Mouse (Mus musculus) midbrain, embryonic 15.5 days (tissue): Measurements from ENCODE around the gene Rnf41. TPM values are rescaled to one million over a fixed set of nuclear protein-coding genes. Genes with fewer than 3 reads are reported as not detected.
A peak's percentile ranks its signal among the peaks of the same experiment; 100 is the strongest.

Source experiments
- ATAC-seq: fragments of 200-750 bp; cut with Nextera tagmentation; replicated peaks from 2 replicates; pipeline ENCODE4 v1.8.0; 2017; ENCODE audit warnings: moderate TSS enrichment
- H3K27ac ChIP-seq: fragments of 300-500 bp; sonication (generic); 2 replicates; pipeline ENCODE4 v1.5.1; 2015; ENCODE audit warnings: mild to moderate bottlenecking, inconsistent platforms
- H3K27me3 ChIP-seq: fragments of 300-500 bp; sonication (generic); replicated peaks from 2 replicates; pipeline ENCODE4 v1.6.1; 2015; ENCODE audit warnings: inconsistent platforms
- H3K36me3 ChIP-seq: fragments of 300-500 bp; sonication (generic); replicated peaks from 2 replicates; pipeline ENCODE4 v1.6.1; 2015; ENCODE audit warnings: inconsistent platforms
- H3K4me1 ChIP-seq: fragments of 300-500 bp; sonication (generic); 2 replicates; pipeline ENCODE4 v1.6.1; 2015; ENCODE audit warnings: inconsistent platforms
- H3K4me2 ChIP-seq: fragments of 300-500 bp; sonication (generic); 2 replicates; pipeline ENCODE4 v1.6.1; 2015; ENCODE audit warnings: inconsistent platforms, mild to moderate bottlenecking, moderate library complexity
- H3K4me3 ChIP-seq: fragments of 300-500 bp; sonication (generic); 2 replicates; pipeline ENCODE4 v1.5.1; 2015; ENCODE audit warnings: mild to moderate bottlenecking, inconsistent platforms
- H3K9ac ChIP-seq: fragments of 300-500 bp; sonication (generic); 2 replicates; pipeline ENCODE4 v1.6.1; 2015; ENCODE audit warnings: mild to moderate bottlenecking, inconsistent platforms
- H3K9me3 ChIP-seq: fragments of 300-500 bp; sonication (generic); 2 replicates; pipeline ENCODE4 v1.6.1; 2016; ENCODE audit warnings: inconsistent platforms
- WGBS: fragments of 180-500 bp; shearing (Covaris S2); methylation state at CpG from one replicate; pipeline ENCODE4 v1.1.7; 2015; ENCODE audit warnings: mixed read lengths; 5-methylcytosine and 5-hydroxymethylcytosine counted together
- polyA plus RNA-seq: library from polyadenylated mRNA; unstranded; fragments of >200 nt; fragmentation: Nextera tagmentation; extraction: Ambion mirVana; gene quantifications from 2 replicates; pipeline ENCODE4 v1.2.1, GENCODE M21; 2015

The Rnf41 gene
- polyA plus RNA-seq, 1 experiment from 2014 or later = 105 TPM

DNA sequence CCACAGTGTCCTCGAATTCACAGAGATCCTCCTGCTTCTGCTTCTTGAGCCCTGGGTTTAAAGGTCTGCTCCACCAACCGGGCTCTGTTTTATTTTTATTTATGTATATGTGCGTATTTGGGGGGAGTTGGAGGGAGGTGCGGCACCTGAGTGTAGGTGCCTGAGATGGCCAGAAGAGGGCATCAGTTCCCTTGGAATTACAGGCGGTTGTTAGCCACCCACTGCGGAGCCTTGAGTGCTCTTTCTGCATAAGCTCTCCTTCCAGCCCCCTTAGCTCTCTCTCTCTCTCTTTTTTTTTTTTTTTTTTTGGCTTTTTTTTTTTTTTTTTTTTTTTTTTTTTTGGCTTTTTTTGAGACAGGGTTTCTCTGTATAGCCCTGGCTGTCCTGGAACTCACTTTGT lies 37.1 kb upstream of the Rnf41 start:
- peaks cover 3% of the 10 kb centered on the region; the same call in 1 of the 2 replicates for H3K36me3 ChIP-seq
- no peak overlapping the region for H3K9ac ChIP-seq
- no peak for ATAC-seq
- no peak overlapping the region for H3K27ac ChIP-seq
- H3K27me3 ChIP-seq = no peaks in the 10 kb centered on the region
- no peaks in the 10 kb centered on the region for H3K9me3 ChIP-seq
- WGBS = 77% methylated on average over 6 of the region's 6 CpGs
- H3K4me2 ChIP-seq = no peak overlapping the region
- peaks cover 30% of the 10 kb centered on the region for H3K4me1 ChIP-seq
- no peak overlapping the region for H3K4me3 ChIP-seq

DNA sequence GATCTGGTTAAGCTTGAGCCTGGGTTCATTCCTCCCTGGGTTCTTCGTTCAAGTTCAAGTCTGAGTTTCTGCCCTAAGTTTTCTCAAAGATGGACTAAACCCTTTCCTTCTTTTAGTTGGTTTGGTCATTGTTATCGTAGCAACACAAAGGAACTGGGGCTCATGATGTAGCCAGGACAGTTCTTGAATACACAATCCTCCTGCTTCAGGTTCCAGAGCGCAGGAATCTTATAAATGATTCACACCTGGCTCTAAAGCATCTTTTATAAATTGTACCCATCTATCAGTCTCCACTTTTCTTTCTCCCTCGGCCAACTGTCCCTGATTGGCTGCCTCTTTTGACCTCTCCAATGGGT lies 35.4 kb upstream of the Rnf41 start:
- Histone ChIP-seq H3K36me3 (peaks cover 7% of the 10 kb centered on the region), H3K4me1 (peaks cover 27% of the 10 kb centered on the region), H3K27me3 (no peaks in the 10 kb centered on the region), H3K27ac (peak overlapping the region; percentile 97), H3K4me3 (peak overlapping the region; percentile 70), H3K4me2 (peak overlapping the region; percentile 71), H3K9ac (peak overlapping the region; percentile 86), H3K9me3 (no peaks in the 10 kb centered on the region)
- ATAC-seq = no peak
- 43% methylated on average over 4 of the region's 4 CpGs for WGBS

DNA sequence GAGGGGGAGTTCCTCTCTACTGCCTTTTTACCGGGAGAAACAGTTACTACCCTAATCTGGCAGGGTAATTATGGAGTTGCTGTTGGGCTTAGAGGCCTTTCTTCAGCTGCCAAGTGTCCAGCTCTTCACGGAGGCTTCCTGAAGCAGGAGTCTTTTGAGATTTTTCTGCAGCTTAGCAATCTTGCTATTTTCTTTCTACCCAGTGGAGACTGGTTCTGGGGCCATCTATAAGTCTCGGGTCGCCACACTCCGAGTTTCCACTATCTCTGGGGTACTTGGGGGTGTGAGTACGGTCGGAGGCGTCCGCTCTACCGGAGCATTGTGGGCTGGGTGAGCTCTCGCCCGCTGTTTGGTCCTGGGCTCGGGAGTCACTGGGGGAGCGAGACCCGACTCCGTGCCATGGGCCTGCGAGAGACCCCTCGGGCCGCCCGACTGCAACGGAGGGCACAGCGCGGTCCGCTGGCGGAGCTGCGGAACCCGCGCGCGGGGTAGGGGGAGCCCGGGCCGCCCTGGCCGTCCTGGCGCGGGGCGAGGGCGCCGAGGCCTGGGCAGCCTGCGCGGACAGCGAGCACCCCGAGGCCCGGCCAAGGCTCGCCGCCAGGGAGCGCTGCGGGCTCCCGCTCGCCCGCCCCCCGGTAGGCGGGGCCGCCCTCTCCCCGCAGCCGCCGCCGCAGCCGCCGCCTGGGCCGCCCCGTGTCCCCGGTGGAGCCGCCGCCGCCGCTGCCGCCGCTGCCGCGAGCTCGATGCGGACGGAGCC lies 34.8 kb upstream of the Rnf41 start, which contains the start of gene Ankrd52:
Gene Ankrd52, plus strand, starts transcription at position 661 of the 757 bp plus-strand sequence.
- Histone ChIP-seq H3K36me3 (peaks cover 11% of the 10 kb centered on the region), H3K27ac (peak within 1 kb of the TSS; percentile 97), H3K4me3 (peak within 1 kb of the TSS; percentile 70), H3K9me3 (no peaks in the 10 kb centered on the region), H3K9ac (peak within 1 kb of the TSS; percentile 86), H3K4me1 (peaks cover 27% of the 10 kb centered on the region), H3K4me2 (peak within 1 kb of the TSS; percentile 71), H3K27me3 (no peaks in the 10 kb centered on the region)
- peak; percentile 89 for ATAC-seq
- WGBS = under 1% methylated on average over 50 of the region's 73 CpGs

DNA sequence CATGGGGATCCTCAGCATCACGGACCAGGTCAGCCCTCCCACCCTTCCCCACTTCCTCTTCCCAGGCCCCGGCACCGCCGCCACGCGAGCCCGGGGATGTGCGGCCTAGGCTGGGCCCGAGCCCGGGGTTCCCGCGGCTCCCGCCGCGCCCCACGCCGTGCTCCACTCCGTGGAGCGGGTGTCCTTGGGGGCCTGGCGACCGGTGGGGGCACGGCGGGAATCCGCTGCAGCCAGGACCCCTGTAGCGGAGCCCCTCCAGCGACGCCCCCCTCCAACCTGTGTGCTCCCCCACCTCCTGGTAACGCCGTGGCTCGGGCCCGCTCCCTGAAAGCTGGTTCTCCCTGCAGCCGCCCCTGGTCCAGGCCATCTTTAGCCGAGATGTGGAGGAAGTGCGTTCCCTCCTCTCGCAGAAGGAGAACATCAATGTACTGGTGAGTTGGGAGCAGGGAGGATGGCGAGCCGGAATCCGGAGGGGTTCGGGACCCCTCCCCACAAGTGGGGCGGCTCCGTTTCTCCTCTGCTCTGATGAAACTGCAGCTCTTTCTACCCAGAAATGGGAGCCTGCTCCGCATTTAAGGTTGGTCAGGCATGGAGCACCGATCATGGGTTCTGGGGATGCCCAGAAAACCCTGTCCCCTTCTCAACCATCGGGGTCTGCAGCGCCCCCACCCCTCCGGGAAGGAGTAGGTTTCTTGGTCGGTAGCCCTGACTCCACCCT lies 34.1 kb upstream of the Rnf41 start:
- WGBS = under 1% methylated on average over 44 of the region's 47 CpGs
- Histone ChIP-seq H3K4me1 (peaks cover 27% of the 10 kb centered on the region), H3K9ac (peak overlapping the region; percentile 86), H3K4me3 (peak overlapping the region; percentile 70), H3K4me2 (peak overlapping the region; percentile 71), H3K27ac (peak overlapping the region; percentile 97), H3K27me3 (no peaks in the 10 kb centered on the region), H3K36me3 (peaks cover 19% of the 10 kb centered on the region), H3K9me3 (no peaks in the 10 kb centered on the region)
- ATAC-seq = peak; percentile 81

DNA sequence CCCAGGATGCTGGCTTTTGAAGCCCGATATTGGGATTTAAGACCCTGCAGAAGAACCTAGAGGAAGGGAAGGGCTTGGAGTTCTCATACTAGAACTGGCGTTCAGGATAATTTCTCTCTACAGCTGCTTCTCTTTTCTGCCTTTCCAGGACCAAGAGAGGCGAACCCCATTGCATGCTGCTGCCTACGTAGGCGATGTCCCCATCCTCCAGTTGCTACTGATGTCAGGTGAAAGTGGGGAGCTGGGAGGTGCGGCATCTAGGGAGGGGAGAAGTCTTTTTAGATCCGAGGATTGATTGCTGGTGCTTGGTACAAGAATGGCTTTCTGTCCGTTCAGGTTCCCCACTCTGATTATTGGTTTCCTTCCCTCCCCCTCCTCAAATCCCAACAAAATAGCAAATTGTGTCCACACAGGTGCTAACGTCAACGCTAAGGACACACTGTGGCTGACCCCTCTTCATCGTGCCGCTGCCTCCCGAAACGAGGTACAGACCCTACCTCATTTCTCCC lies 33.5 kb upstream of the Rnf41 start:
- Histone ChIP-seq H3K4me3 (peak overlapping the region; percentile 70), H3K27me3 (no peaks in the 10 kb centered on the region), H3K9ac (peak overlapping the region; percentile 86), H3K27ac (peak overlapping the region; percentile 97), H3K36me3 (peaks cover 25% of the 10 kb centered on the region), H3K4me1 (peaks cover 27% of the 10 kb centered on the region), H3K9me3 (no peaks in the 10 kb centered on the region), H3K4me2 (peak overlapping the region; percentile 71)
- no peak; the same call in 1 of the 2 replicates for ATAC-seq
- WGBS = 52% methylated on average over 14 of the region's 14 CpGs

DNA sequence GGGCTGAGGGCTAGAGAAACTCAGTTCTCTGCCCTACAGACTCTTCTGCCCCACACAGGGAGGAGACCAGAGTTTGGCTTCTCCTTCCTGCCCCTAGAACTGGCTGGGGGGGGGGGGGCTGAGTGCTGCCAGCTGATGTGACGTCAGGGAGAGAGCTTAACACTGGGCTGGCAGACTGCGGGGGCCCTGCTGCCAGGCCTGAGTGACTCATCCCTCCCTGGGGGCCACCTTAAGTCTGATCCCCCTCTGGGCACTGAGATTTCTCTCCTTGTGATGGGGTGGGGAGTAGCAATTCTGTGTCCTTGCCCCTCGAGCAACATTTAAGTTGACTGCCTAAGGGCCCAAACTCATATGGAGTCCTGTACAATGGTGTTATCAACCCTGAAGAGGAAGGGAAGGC lies 33.0 kb upstream of the Rnf41 start:
- Histone ChIP-seq H3K9me3 (no peaks in the 10 kb centered on the region), H3K4me3 (peak overlapping the region; percentile 70), H3K9ac (peak overlapping the region; percentile 86), H3K4me1 (peaks cover 27% of the 10 kb centered on the region), H3K4me2 (peak overlapping the region; percentile 71), H3K27ac (peak overlapping the region; percentile 97; the same call in 1 of the 2 replicates), H3K36me3 (peaks cover 28% of the 10 kb centered on the region), H3K27me3 (no peaks in the 10 kb centered on the region)
- no peak for ATAC-seq
- WGBS = 44% methylated on average over 3 of the region's 3 CpGs

DNA sequence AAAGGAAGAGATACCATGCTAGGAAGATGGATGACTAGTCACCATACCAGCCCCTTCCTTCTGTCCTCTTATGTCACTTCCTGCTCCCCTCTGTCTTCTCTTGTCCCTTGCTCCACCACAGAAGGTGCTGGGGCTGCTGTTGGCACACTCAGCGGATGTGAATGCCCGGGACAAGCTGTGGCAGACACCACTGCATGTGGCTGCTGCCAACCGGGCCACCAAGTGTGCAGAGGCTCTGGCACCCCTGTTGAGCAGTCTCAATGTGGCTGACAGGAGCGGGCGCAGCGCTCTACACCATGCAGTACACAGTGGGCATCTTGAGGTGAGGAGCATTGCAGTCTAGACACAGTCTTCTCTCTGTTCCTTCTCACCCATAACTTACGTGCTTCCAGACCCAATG lies 32.2 kb upstream of the Rnf41 start:
- Histone ChIP-seq H3K4me2 (no peak overlapping the region), H3K36me3 (peaks cover 36% of the 10 kb centered on the region), H3K4me1 (peaks cover 27% of the 10 kb centered on the region), H3K4me3 (no peak overlapping the region), H3K9me3 (no peaks in the 10 kb centered on the region), H3K9ac (no peak overlapping the region), H3K27me3 (no peaks in the 10 kb centered on the region), H3K27ac (no peak overlapping the region)
- 94% methylated on average over 7 of the region's 7 CpGs for WGBS
- no peak for ATAC-seq

DNA sequence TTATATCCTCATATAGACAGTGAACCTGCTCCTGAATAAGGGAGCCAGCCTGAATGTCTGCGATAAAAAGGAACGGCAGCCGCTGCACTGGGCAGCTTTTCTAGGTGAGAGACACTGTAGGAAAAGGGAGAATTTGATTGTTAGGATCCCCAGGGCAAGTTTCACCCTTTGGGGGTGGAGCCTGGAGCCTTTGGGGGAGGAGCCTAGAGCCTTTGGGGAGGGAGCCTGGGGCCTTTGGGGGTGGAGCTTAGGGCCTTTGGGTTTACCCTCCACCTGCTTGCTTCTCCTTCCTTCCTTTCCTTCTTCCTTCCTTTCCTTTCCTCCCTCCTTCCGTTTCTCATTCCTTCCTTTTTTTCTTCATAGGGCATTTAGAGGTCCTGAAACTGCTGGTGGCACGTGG lies 30.9 kb upstream of the Rnf41 start:
- Histone ChIP-seq H3K9ac (no peak overlapping the region), H3K36me3 (peaks cover 49% of the 10 kb centered on the region), H3K27me3 (no peaks in the 10 kb centered on the region), H3K4me2 (no peak overlapping the region), H3K27ac (no peak overlapping the region), H3K4me3 (no peak overlapping the region), H3K9me3 (no peaks in the 10 kb centered on the region), H3K4me1 (peaks cover 27% of the 10 kb centered on the region)
- 84% methylated on average over 5 of the region's 5 CpGs for WGBS
- ATAC-seq = no peak

DNA sequence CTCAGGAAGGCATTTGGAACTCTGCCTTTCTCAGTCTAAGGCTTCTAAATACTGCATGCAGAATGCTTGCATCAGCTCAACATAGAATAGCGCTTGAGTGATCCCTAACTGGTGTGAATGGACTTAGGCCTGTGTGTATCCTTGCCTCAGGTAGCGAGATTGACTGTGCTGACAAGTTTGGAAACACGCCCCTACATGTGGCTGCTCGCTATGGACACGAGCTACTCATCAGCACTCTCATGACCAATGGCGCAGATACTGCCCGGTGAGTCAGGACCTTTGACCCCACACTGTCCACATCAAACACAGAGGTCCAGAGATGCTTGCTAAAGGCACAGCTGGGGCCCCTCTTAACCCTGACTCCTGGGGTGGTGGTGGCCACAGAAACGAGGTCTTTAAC lies 29.0 kb upstream of the Rnf41 start:
- H3K4me3 ChIP-seq = no peak overlapping the region
- no peaks in the 10 kb centered on the region for H3K9me3 ChIP-seq
- ATAC-seq = no peak
- no peaks in the 10 kb centered on the region for H3K27me3 ChIP-seq
- H3K4me1 ChIP-seq = peaks cover 18% of the 10 kb centered on the region
- no peak overlapping the region for H3K9ac ChIP-seq
- H3K27ac ChIP-seq = no peak overlapping the region
- WGBS = 85% methylated on average over 8 of the region's 8 CpGs
- H3K36me3 ChIP-seq = peaks cover 68% of the 10 kb centered on the region
- H3K4me2 ChIP-seq = no peak overlapping the region

DNA sequence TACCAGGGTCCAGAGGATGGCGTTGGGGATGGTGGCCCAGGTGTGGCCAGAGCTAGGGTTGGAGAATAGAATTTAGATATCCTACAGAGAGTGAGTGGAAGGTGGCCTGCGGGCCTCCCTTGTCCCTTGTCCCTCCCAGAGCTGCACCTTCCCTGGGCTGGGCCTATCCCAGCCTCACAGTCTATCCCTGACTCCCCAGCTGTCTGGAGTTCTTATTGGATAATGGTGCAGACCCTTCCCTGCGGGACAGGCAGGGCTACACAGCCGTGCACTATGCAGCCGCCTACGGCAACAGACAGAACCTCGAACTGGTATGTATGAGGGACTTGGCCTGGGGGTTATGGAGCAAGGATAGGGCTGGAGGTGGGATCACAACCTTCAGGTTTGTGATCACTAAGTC lies 25.6 kb upstream of the Rnf41 start:
- no peak; the same call in 1 of the 2 replicates for ATAC-seq
- Histone ChIP-seq H3K9ac (no peak overlapping the region), H3K4me3 (no peak overlapping the region), H3K9me3 (no peaks in the 10 kb centered on the region), H3K4me1 (no peaks in the 10 kb centered on the region), H3K27ac (no peak overlapping the region), H3K36me3 (peaks cover 95% of the 10 kb centered on the region), H3K4me2 (no peak overlapping the region), H3K27me3 (no peaks in the 10 kb centered on the region)
- WGBS = 94% methylated on average over 7 of the region's 7 CpGs

DNA sequence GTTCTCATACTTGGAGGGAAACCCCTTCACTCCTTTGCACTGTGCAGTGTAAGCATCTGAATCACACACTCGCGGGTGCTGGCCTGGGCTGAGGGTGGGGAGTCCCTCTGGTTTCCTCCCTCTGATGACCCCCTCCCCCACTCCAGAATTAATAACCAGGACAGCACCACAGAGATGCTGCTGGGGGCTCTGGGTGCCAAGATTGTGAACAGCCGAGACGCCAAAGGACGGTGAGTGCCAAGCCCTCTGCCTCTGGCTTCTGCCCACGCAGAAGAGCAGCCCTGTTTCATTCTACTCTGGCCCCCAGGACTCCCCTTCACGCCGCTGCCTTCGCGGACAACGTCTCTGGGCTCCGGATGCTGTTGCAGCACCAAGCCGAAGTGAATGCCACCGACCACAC lies 22.5 kb upstream of the Rnf41 start:
- Histone ChIP-seq H3K9ac (no peak overlapping the region), H3K9me3 (no peaks in the 10 kb centered on the region), H3K27ac (no peak overlapping the region), H3K4me1 (no peaks in the 10 kb centered on the region), H3K4me2 (no peak overlapping the region), H3K36me3 (peaks cover 83% of the 10 kb centered on the region), H3K27me3 (no peaks in the 10 kb centered on the region), H3K4me3 (no peak overlapping the region)
- WGBS = 86% methylated on average over 14 of the region's 14 CpGs
- no peak for ATAC-seq

DNA sequence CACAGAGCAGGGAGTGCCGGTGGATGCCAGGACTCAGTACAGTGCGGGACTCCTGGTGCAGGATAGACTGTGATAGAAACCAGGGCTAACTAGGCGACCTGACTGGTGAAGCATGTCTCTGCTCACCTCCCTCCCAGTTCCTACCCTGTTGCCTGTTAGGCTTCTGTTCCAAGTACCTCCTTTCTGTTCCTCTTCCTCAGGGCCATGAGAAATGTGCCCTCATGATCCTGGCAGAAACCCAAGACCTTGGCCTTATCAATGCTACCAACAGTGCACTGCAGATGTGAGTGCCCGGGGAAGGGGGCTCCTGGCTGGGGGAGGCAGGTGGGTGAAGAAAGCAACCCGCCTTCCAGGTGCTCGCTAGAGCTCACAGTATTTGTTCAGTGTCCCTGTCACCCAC lies 21.9 kb upstream of the Rnf41 start:
- WGBS = 89% methylated on average over 6 of the region's 6 CpGs
- Histone ChIP-seq H3K9me3 (no peaks in the 10 kb centered on the region), H3K4me3 (no peak overlapping the region), H3K4me1 (no peaks in the 10 kb centered on the region), H3K27ac (no peak overlapping the region), H3K36me3 (peaks cover 80% of the 10 kb centered on the region), H3K9ac (no peak overlapping the region), H3K4me2 (no peak overlapping the region), H3K27me3 (no peaks in the 10 kb centered on the region)
- no peak for ATAC-seq
